Mouse (Mus musculus) bone marrow, adult 2 months (tissue): ENCODE results near the gene Golga3.

Experiments
- CTCF ChIP-seq: fragments of 200-500 bp; IDR thresholded peaks from 2 replicates; pipeline ENCODE4 v1.5.1; 2011; ENCODE audit warnings: low read length, control low read depth; ENCODE audit not compliant: control insufficient read depth, insufficient read depth
- POLR2A ChIP-seq: fragments of 200-500 bp; IDR thresholded peaks from 2 replicates; pipeline ENCODE4 v1.6.1; 2011; ENCODE audit warnings: low read depth, mild to moderate bottlenecking, control low read depth, low read length, borderline replicate concordance; ENCODE audit not compliant: control insufficient read depth

DNA sequence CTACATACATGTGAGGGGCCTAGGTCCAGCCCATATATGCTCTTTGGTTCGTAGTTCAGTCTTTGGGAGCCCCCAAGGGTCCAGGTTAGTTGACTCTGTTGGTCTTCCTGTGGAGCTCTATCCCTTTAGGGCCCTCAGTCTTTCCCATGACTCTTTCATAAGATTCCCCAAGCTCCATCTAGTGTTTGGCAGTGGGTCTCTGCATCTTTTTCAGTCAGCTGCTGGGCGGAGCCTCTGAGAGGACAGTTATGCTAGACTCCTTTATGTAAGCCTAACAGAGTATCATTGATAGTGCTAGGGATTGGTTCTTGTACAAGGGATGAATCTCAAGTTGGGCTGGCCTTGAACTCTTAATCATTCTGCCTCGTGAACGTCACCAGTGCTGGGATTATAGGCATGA is 43.8 kb downstream of the Golga3 start:
- TF ChIP-seq CTCF = no peak
- no peak for TF ChIP-seq POLR2A
